Mouse (Mus musculus) liver, embryonic 14.5 days (tissue): ENCODE measurements at regions not wholly inside any gene's neighbourhood (a gene's known extent, or its start where the extent isn't known, plus 50 kb on each side); places are given as distances from the start of the nearest gene placed in this dataset.

Experiments used
- ATAC-seq: fragments of 200-750 bp; cut with Nextera tagmentation; 2 replicates; pipeline ENCODE4 v1.8.0; 2017; ENCODE audit warnings: moderate number of reproducible peaks, mild to moderate bottlenecking, moderate library complexity; ENCODE audit not compliant: insufficient read depth
- DNase-seq, 3 experiments: peaks; one replicate each; pipeline ENCODE4 v3.0.0-alpha.2; 2012 to 2013; ENCODE audit warnings: low read depth in 3 of 3, low spot score in 3 of 3
- H3K27ac ChIP-seq: fragments of 300-500 bp; sonication (generic); 2 replicates; pipeline ENCODE4 v1.5.1; 2014; ENCODE audit warnings: moderate library complexity, mild to moderate bottlenecking, control low read depth, inconsistent platforms
- H3K27me3 ChIP-seq: fragments of 300-500 bp; sonication (generic); 2 replicates; pipeline ENCODE4 v1.6.1; 2014; ENCODE audit warnings: mild to moderate bottlenecking, low read length, moderate library complexity; ENCODE audit not compliant: control insufficient read depth, insufficient read depth
- H3K36me3 ChIP-seq: fragments of 300-500 bp; sonication (generic); replicated peaks from 2 replicates; pipeline ENCODE4 v1.6.1; 2014; ENCODE audit warnings: low read depth; ENCODE audit not compliant: control insufficient read depth, insufficient read depth
- H3K4me1 ChIP-seq, 2 experiments: fragments of 200-500 bp in 1 of 2; fragments of 300-500 bp in 1 of 2; sonication (generic) in 1 of 2; replicated peaks; 2 replicates each; pipeline ENCODE4 v1.6.1; 2012 to 2014; ENCODE audit warnings: antibody characterized with exemption in 1 of 2, inconsistent platforms in 1 of 2, low read length in 1 of 2; ENCODE audit not compliant: control insufficient read depth in 2 of 2, insufficient read depth in 2 of 2
- H3K4me2 ChIP-seq: fragments of 300-500 bp; sonication (generic); 2 replicates; pipeline ENCODE4 v1.6.1; 2014; ENCODE audit warnings: low read depth, mild to moderate bottlenecking, control low read depth, moderate library complexity
- H3K4me3 ChIP-seq, 2 experiments: fragments of 200-500 bp in 1 of 2; fragments of 300-500 bp in 1 of 2; sonication (generic) in 1 of 2; 2 replicates each; pipeline ENCODE4 v1.5.1; 2012 to 2014; ENCODE audit warnings: low read depth in 2 of 2, low read length in 2 of 2, mild to moderate bottlenecking in 2 of 2, control low read depth in 1 of 2, inconsistent platforms in 1 of 2, moderate library complexity in 1 of 2; ENCODE audit not compliant: insufficient read depth in 1 of 2
- H3K9ac ChIP-seq: fragments of 300-500 bp; sonication (generic); replicated peaks from 2 replicates; pipeline ENCODE4 v1.6.1; 2014; ENCODE audit warnings: mild to moderate bottlenecking, control low read depth, moderate library complexity
- H3K9me3 ChIP-seq: fragments of 300-500 bp; sonication (generic); 2 replicates; pipeline ENCODE4 v1.6.1; 2016; ENCODE audit warnings: low read length, mixed read lengths; ENCODE audit not compliant: control insufficient read depth
- CTCF ChIP-seq: IDR thresholded peaks from 2 replicates; pipeline ENCODE4 v1.5.1; 2016; ENCODE audit warnings: antibody characterized with exemption, low read depth, control low read depth
- EP300 ChIP-seq: IDR thresholded peaks from 2 replicates; pipeline ENCODE4 v1.6.1; 2016; ENCODE audit warnings: antibody characterized with exemption, low read depth
- WGBS: fragments of 180-500 bp; shearing (Covaris S2); extraction: QIAGEN DNeasy Blood & Tissue Kit; methylation state at CpG from one replicate; pipeline ENCODE4 v1.1.7; 2014; ENCODE audit not compliant: insufficient replicate concordance; 5-methylcytosine and 5-hydroxymethylcytosine counted together

DNA sequence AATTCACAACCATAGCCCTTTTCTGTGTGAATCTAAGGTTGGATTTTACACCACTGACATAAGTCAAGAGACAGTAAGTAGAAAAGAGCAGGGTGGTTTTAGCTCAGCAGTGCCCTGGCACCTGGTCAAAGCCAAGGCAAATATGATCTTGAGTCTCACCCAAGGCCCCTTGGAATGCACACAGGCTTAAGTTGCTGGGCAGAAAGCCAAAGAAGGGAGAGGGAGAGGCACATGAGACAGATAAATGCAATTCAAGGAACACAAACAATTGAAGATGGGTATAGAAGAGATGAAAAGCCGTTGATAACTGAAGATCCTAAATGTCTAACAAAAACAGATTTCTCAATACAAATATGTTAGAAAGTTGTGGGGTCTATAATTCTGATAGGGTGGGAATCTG, 335.1 kb upstream of the Pik3r1 start:
- H3K4me1 ChIP-seq: no peaks in the 10 kb centered on the region
- H3K4me3 ChIP-seq: no peak overlapping the region
- 63% methylated on average over 1 of the region's 1 CpGs for WGBS
- no peaks in the 10 kb centered on the region for H3K36me3 ChIP-seq
- ATAC-seq: no peak
- no peak overlapping the region for H3K4me2 ChIP-seq
- no peaks in the 10 kb centered on the region for H3K9me3 ChIP-seq
- no peak overlapping the region for H3K9ac ChIP-seq
- H3K27ac ChIP-seq: no peak overlapping the region
- TF ChIP-seq CTCF: no peak
- no peak for TF ChIP-seq EP300
- H3K27me3 ChIP-seq: no peaks in the 10 kb centered on the region
- DNase-seq: no peak

- no peaks in the 10 kb centered on the region for H3K27me3 ChIP-seq
- TF ChIP-seq EP300: no peak
- TF ChIP-seq CTCF: no peak
- H3K4me2 ChIP-seq: no peak overlapping the region
- no peaks in the 10 kb centered on the region for H3K9me3 ChIP-seq
- 63% methylated on average over 1 of the region's 1 CpGs for WGBS
- H3K36me3 ChIP-seq: no peaks in the 10 kb centered on the region
- no peak for ATAC-seq
- no peaks in the 10 kb centered on the region for H3K4me1 ChIP-seq
- no peak overlapping the region for H3K9ac ChIP-seq
- DNase-seq: no peak
- no peak overlapping the region for H3K27ac ChIP-seq
- no peak overlapping the region for H3K4me3 ChIP-seq
These were observed 338.2 kb upstream of the Pik3r1 start for GRCm38 (mm10) chr13:102106188-102106587.

- WGBS: 20% methylated on average over 1 of the region's 1 CpGs
- Histone ChIP-seq H3K27me3 (no peaks in the 10 kb centered on the region), H3K4me2 (no peak overlapping the region), H3K4me1 (no peaks in the 10 kb centered on the region), H3K4me3 (no peak overlapping the region), H3K36me3 (no peaks in the 10 kb centered on the region), H3K9ac (no peak overlapping the region), H3K9me3 (no peaks in the 10 kb centered on the region), H3K27ac (no peak overlapping the region)
- TF ChIP-seq EP300: no peak
- TF ChIP-seq CTCF: no peak
- DNase-seq: no peak
- no peak for ATAC-seq
These were observed 340.2 kb upstream of the Pik3r1 start for GRCm38 (mm10) chr13:102108204-102108603.

- 68% methylated on average over 3 of the region's 3 CpGs for WGBS
- H3K27ac ChIP-seq: no peak overlapping the region
- no peak overlapping the region for H3K9ac ChIP-seq
- H3K9me3 ChIP-seq: no peaks in the 10 kb centered on the region
- TF ChIP-seq CTCF: no peak
- TF ChIP-seq EP300: no peak
- H3K36me3 ChIP-seq: no peaks in the 10 kb centered on the region
- H3K4me2 ChIP-seq: no peak overlapping the region
- H3K4me3 ChIP-seq: no peak overlapping the region
- no peak for DNase-seq
- H3K4me1 ChIP-seq: no peaks in the 10 kb centered on the region
- no peak for ATAC-seq
- H3K27me3 ChIP-seq: no peaks in the 10 kb centered on the region
These were observed 340.9 kb upstream of the Pik3r1 start for GRCm38 (mm10) chr13:102108916-102109315.

DNA sequence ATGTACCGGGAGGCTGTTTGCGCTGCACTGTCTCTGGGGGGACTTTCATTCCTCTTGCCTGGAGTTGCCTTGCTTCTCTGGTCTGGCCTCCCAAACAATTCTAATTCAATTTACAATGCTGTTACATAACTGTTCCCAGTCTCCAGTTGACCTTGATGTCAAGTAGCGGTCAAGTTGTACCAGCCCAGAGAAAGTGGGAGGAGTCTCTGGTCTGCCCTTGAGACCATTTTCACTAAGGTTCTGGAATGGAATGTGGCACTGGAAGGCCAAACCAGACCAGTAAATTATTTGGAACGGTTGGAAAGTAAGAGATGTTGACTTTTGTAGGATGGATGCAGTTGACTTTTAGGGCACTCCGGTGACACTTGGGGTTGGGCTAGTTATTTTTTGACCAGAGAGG, 345.9 kb upstream of the Pik3r1 start:
- DNase-seq (no peak), ATAC-seq (no peak)
- no peaks in the 10 kb centered on the region for H3K4me1 ChIP-seq
- H3K27ac ChIP-seq: no peak overlapping the region
- H3K4me3 ChIP-seq: no peak overlapping the region
- H3K9ac ChIP-seq: no peak overlapping the region
- no peak overlapping the region for H3K4me2 ChIP-seq
- H3K36me3 ChIP-seq: no peaks in the 10 kb centered on the region
- TF ChIP-seq CTCF (no peak), EP300 (no peak)
- no peaks in the 10 kb centered on the region for H3K9me3 ChIP-seq
- no peaks in the 10 kb centered on the region for H3K27me3 ChIP-seq
- 76% methylated on average over 5 of the region's 5 CpGs for WGBS

GRCm38 (mm10) chr13:102122341-102122740, 354.3 kb upstream of the Pik3r1 start:
- H3K9me3 ChIP-seq: no peaks in the 10 kb centered on the region
- no peak overlapping the region for H3K4me3 ChIP-seq
- H3K27me3 ChIP-seq: no peaks in the 10 kb centered on the region
- no peak overlapping the region for H3K27ac ChIP-seq
- no peak overlapping the region for H3K9ac ChIP-seq
- H3K4me1 ChIP-seq: no peaks in the 10 kb centered on the region
- no peak overlapping the region for H3K4me2 ChIP-seq
- no peak for ATAC-seq
- H3K36me3 ChIP-seq: no peaks in the 10 kb centered on the region
- 66% methylated on average over 6 of the region's 6 CpGs for WGBS
- no peak for DNase-seq
- TF ChIP-seq CTCF (no peak), EP300 (no peak)
